Mouse (Mus musculus): ENCODE data around the gene Ramp2. TPM values are rescaled to one million over a fixed set of nuclear protein-coding genes. Genes with fewer than 3 reads are reported as not detected.

Ramp2 gene
- polyA plus RNA-seq, 1 experiment from 2014 or later, result 96.5 TPM

GRCm38 (mm10) chr11:101245071-101245470 is 757 bp upstream of the Ramp2 start:
- peaks cover 34% of the 10 kb centered on the region for H3K27me3 ChIP-seq
- peaks cover 16% of the 10 kb centered on the region for H3K4me1 ChIP-seq (replicated peaks)
- H3K36me3 ChIP-seq, result no peaks in the 10 kb centered on the region
- no peaks in the 10 kb centered on the region for H3K9me3 ChIP-seq
- no peak overlapping the region for H3K9ac ChIP-seq
- peak overlapping the region; percentile 99; the same call in 1 of the 2 replicates for H3K4me2 ChIP-seq
- H3K27ac ChIP-seq (replicated peaks), result no peak overlapping the region
- ATAC-seq (ENCODE audit: low FRiP score, low read depth), result no peak
- H3K4me3 ChIP-seq, result no peak overlapping the region
- WGBS, result 41% methylated on average over 4 of the region's 4 CpGs

GRCm38 (mm10) chr11:101246702-101247012 is 829 bp downstream of the Ramp2 start:
- Histone ChIP-seq H3K36me3 (no peaks in the 10 kb centered on the region), H3K4me2 (peak overlapping the region; percentile 99), H3K27ac (replicated peaks) (peak overlapping the region; percentile 73), H3K9me3 (no peaks in the 10 kb centered on the region), H3K4me1 (replicated peaks) (peaks cover 16% of the 10 kb centered on the region), H3K4me3 (peak overlapping the region; percentile 67), H3K27me3 (peaks cover 34% of the 10 kb centered on the region), H3K9ac (peak overlapping the region; percentile 82)
- 0 out of 2 replicates have a peak, but pooled peaks have one; percentile 36 for ATAC-seq (ENCODE audit: low FRiP score, low read depth)
- WGBS, result 3% methylated on average over 7 of the region's 7 CpGs

- Histone ChIP-seq H3K4me2 (peak overlapping the region; percentile 99), H3K9ac (no peak overlapping the region), H3K27ac (replicated peaks) (no peak overlapping the region), H3K36me3 (no peaks in the 10 kb centered on the region), H3K9me3 (no peaks in the 10 kb centered on the region), H3K27me3 (peaks cover 34% of the 10 kb centered on the region), H3K4me1 (replicated peaks) (peaks cover 18% of the 10 kb centered on the region), H3K4me3 (peak overlapping the region; percentile 67)
- ATAC-seq (ENCODE audit: low FRiP score, low read depth), result no peak
- WGBS, result 82% methylated on average over 6 of the region's 6 CpGs
Measured at GRCm38 (mm10) chr11:101247521-101248030, 1.7 kb downstream of the Ramp2 start.

GRCm38 (mm10) chr11:101248258-101248994 is 2.6 kb downstream of the Ramp2 start:
- H3K4me1 ChIP-seq (replicated peaks), result peaks cover 25% of the 10 kb centered on the region
- no peaks in the 10 kb centered on the region for H3K36me3 ChIP-seq
- 34% methylated on average over 14 of the region's 14 CpGs for WGBS
- H3K4me3 ChIP-seq, result no peak overlapping the region
- ATAC-seq (ENCODE audit: low FRiP score, low read depth), result no peak
- H3K4me2 ChIP-seq, result no peak overlapping the region
- no peak overlapping the region for H3K9ac ChIP-seq
- H3K9me3 ChIP-seq, result no peaks in the 10 kb centered on the region
- peaks cover 34% of the 10 kb centered on the region for H3K27me3 ChIP-seq
- H3K27ac ChIP-seq (replicated peaks), result no peak overlapping the region

- Histone ChIP-seq H3K27me3 (peaks cover 14% of the 10 kb centered on the region), H3K9ac (no peak overlapping the region), H3K27ac (replicated peaks) (no peak overlapping the region), H3K4me1 (replicated peaks) (peaks cover 27% of the 10 kb centered on the region), H3K4me2 (no peak overlapping the region), H3K4me3 (no peak overlapping the region), H3K36me3 (no peaks in the 10 kb centered on the region), H3K9me3 (no peaks in the 10 kb centered on the region)
- ATAC-seq (ENCODE audit: low FRiP score, low read depth), result no peak
- 75% methylated on average over 2 of the region's 2 CpGs for WGBS
Measured at GRCm38 (mm10) chr11:101251031-101251430, 5.2 kb downstream of the Ramp2 start.

- Histone ChIP-seq H3K27ac (replicated peaks) (peak overlapping the region; percentile 89), H3K9ac (peak overlapping the region; percentile 88), H3K27me3 (0 out of 2 replicates have a peak, but pooled peaks cover 4% of the 10 kb centered on the region), H3K4me2 (peak overlapping the region; percentile 90), H3K9me3 (no peaks in the 10 kb centered on the region), H3K36me3 (0 out of 2 replicates have a peak, but pooled peaks cover 5% of the 10 kb centered on the region), H3K4me1 (replicated peaks) (peaks cover 20% of the 10 kb centered on the region), H3K4me3 (peak overlapping the region; percentile 89)
- no peak for ATAC-seq (ENCODE audit: low FRiP score, low read depth)
- 10% methylated on average over 7 of the region's 7 CpGs for WGBS
Measured at GRCm38 (mm10) chr11:101252941-101253340, 7.1 kb downstream of the Ramp2 start.

- no peaks in the 10 kb centered on the region for H3K9me3 ChIP-seq
- H3K4me2 ChIP-seq, result peak within 1 kb of the TSS; percentile 90
- H3K27me3 ChIP-seq, result no peaks in the 10 kb centered on the region
- ATAC-seq (ENCODE audit: low FRiP score, low read depth), result peak; percentile 90
- peak within 1 kb of the TSS; percentile 89 for H3K27ac ChIP-seq (replicated peaks)
- H3K9ac ChIP-seq, result peak within 1 kb of the TSS; percentile 88
- H3K36me3 ChIP-seq, result 0 out of 2 replicates have a peak, but pooled peaks cover 5% of the 10 kb centered on the region
- H3K4me1 ChIP-seq (replicated peaks), result peaks cover 20% of the 10 kb centered on the region
- H3K4me3 ChIP-seq, result peak within 1 kb of the TSS; percentile 89
- WGBS, result under 1% methylated on average over 40 of the region's 40 CpGs
Measured at GRCm38 (mm10) chr11:101253613-101254389, 8.0 kb downstream of the Ramp2 start, which contains the start of gene Vps25. Vps25 (plus strand) TSS chr11:101253707.

- Histone ChIP-seq H3K4me1 (replicated peaks) (peaks cover 36% of the 10 kb centered on the region), H3K36me3 (0 out of 2 replicates have a peak, but pooled peaks cover 5% of the 10 kb centered on the region), H3K9ac (no peak overlapping the region), H3K27ac (replicated peaks) (no peak overlapping the region), H3K4me2 (no peak overlapping the region), H3K9me3 (no peaks in the 10 kb centered on the region), H3K4me3 (no peak overlapping the region), H3K27me3 (peaks cover 9% of the 10 kb centered on the region)
- no peak for ATAC-seq (ENCODE audit: low FRiP score, low read depth)
- WGBS, result 89% methylated on average over 13 of the region's 13 CpGs
Measured at GRCm38 (mm10) chr11:101255826-101256775, 10.3 kb downstream of the Ramp2 start.

GRCm38 (mm10) chr11:101259261-101259712 is 13.5 kb downstream of the Ramp2 start:
- H3K27me3 ChIP-seq, result peaks cover 37% of the 10 kb centered on the region
- 0 out of 2 replicates have a peak, but pooled peaks cover 5% of the 10 kb centered on the region for H3K36me3 ChIP-seq
- H3K4me1 ChIP-seq (replicated peaks), result peaks cover 36% of the 10 kb centered on the region
- H3K9ac ChIP-seq, result no peak overlapping the region
- no peaks in the 10 kb centered on the region for H3K9me3 ChIP-seq
- ATAC-seq (ENCODE audit: low FRiP score, low read depth), result no peak
- no peak overlapping the region for H3K4me2 ChIP-seq
- H3K27ac ChIP-seq (replicated peaks), result no peak overlapping the region
- no peak overlapping the region for H3K4me3 ChIP-seq
- WGBS, result 47% methylated on average over 6 of the region's 6 CpGs

GRCm38 (mm10) chr11:101259948-101260825 is 14.4 kb downstream of the Ramp2 start, which contains the start of gene Wnk4:
Wnk4 (plus strand) TSS chr11:101260567.
- 0 out of 2 replicates have a peak, but pooled peaks cover 5% of the 10 kb centered on the region for H3K36me3 ChIP-seq
- peak within 1 kb of the TSS; percentile 48 for H3K4me3 ChIP-seq
- H3K27ac ChIP-seq (replicated peaks), result no peak within 1 kb of the TSS
- H3K4me2 ChIP-seq, result peak within 1 kb of the TSS; percentile 99
- H3K4me1 ChIP-seq (replicated peaks), result peaks cover 36% of the 10 kb centered on the region
- H3K27me3 ChIP-seq, result peaks cover 44% of the 10 kb centered on the region
- peak within 1 kb of the TSS; percentile 60 for H3K9ac ChIP-seq
- 0% methylated on average over 37 of the region's 43 CpGs for WGBS
- no peaks in the 10 kb centered on the region for H3K9me3 ChIP-seq
- ATAC-seq (ENCODE audit: low FRiP score, low read depth), result peak; percentile 71
